Mouse (Mus musculus) ES-Bruce4 (cell line): ENCODE results near the gene Acer1.

Source experiments
- CTCF ChIP-seq: IDR thresholded peaks from one replicate; pipeline ENCODE4 v1.8.1; 2011; ENCODE audit warnings: low read depth, low read length
- POLR2A ChIP-seq: IDR thresholded peaks from one replicate; pipeline ENCODE4 v1.8.1; 2011; ENCODE audit warnings: low read length; ENCODE audit not compliant: insufficient read depth

DNA sequence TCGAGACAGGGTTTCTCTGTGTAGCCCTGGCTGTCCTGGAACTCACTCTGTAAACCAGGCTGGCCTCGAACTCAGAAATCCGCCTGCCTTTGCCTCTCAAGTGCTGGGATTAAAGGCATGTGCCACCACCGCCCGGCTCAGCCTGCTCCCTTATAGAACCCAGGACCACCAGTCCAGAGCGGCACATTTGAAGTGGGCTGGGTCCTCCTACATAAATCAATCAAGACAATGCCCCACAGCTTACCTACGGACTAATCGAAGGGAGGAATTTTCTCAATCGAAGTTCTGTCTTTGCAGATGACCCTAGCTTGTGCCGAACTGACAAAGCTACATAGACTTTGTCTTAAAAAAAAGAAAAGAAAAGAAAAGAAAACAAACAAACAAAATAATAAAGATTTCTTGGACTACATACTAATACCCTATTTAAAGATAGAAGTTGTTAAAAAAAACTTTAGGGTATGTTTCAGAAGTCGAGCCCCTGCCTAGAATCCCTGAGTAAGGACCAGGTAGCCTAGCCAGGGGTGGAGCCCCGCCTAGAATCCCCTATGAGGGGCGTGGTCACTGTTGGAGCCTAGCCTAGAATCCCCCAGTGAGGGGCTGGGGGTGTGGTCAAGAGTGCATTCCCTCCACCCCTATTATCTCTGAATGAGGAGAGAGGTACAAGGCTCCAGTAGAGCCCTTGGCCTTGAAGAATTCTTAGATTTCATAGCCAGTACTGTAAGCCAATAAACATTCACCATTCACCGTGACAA, 7.8 kb downstream of the Acer1 start:
- TF ChIP-seq POLR2A (no peak), CTCF (no peak)
